Mouse (Mus musculus) testis, adult 2 months (tissue): Measurements from ENCODE around the gene Pla2g3. TPM values are rescaled to one million over a fixed set of nuclear protein-coding genes. Genes with fewer than 3 reads are reported as not detected.

Source experiments
- H3K27ac ChIP-seq: fragments of 200-500 bp; 2 replicates; pipeline ENCODE4 v1.5.1; 2012; ENCODE audit warnings: low read depth, low read length; ENCODE audit not compliant: control insufficient read depth, insufficient read depth
- H3K27me3 ChIP-seq: fragments of 200-500 bp; 2 replicates; pipeline ENCODE4 v1.6.1; 2012; ENCODE audit warnings: mild to moderate bottlenecking, low read length, moderate library complexity; ENCODE audit not compliant: control insufficient read depth, insufficient read depth
- H3K36me3 ChIP-seq: fragments of 200-500 bp; 2 replicates; pipeline ENCODE4 v1.6.1; 2012; ENCODE audit warnings: mild to moderate bottlenecking, low read length; ENCODE audit not compliant: control insufficient read depth, insufficient read depth
- H3K4me1 ChIP-seq: fragments of 200-500 bp; 2 replicates; pipeline ENCODE4 v1.6.1; 2012; ENCODE audit warnings: low read length; ENCODE audit not compliant: control insufficient read depth, insufficient read depth
- H3K4me3 ChIP-seq: fragments of 200-500 bp; 2 replicates; pipeline ENCODE4 v1.5.1; 2012; ENCODE audit warnings: low read depth, mild to moderate bottlenecking, low read length, moderate library complexity, mixed read lengths; ENCODE audit not compliant: control insufficient read depth
- CTCF ChIP-seq: fragments of 200-500 bp; IDR thresholded peaks from 2 replicates; pipeline ENCODE4 v1.5.1; 2012; ENCODE audit warnings: low read depth, mild to moderate bottlenecking, inconsistent platforms, low read length, moderate library complexity; ENCODE audit not compliant: control insufficient read depth, insufficient read depth, insufficient replicate concordance
- POLR2A ChIP-seq: fragments of 200-500 bp; IDR thresholded peaks from 2 replicates; pipeline ENCODE4 v1.6.1; 2012; ENCODE audit warnings: low read depth, mild to moderate bottlenecking, inconsistent platforms, low read length, moderate library complexity; ENCODE audit not compliant: control insufficient read depth
- polyA plus RNA-seq: library from polyadenylated mRNA; depleted of rRNA; stranded (reverse); fragments of >200 nt; gene quantifications from 2 replicates; pipeline ENCODE4 v1.2.3, GENCODE M21; 2012

Pla2g3 gene
- polyA plus RNA-seq, 1 experiment: 2.8 TPM

- peaks cover 9% of the 10 kb centered on the region for H3K4me1 ChIP-seq
- peak overlapping the region; percentile 87 for H3K27ac ChIP-seq
- no peaks in the 10 kb centered on the region for H3K36me3 ChIP-seq
- no peak for TF ChIP-seq POLR2A
- TF ChIP-seq CTCF: no peak
- H3K4me3 ChIP-seq: peak overlapping the region; percentile 97
- no peaks in the 10 kb centered on the region for H3K27me3 ChIP-seq
These were observed 35.3 kb upstream of the Pla2g3 start for GRCm38 (mm10) chr11:3452769-3453168.

GRCm38 (mm10) chr11:3453467-3453866 is 34.6 kb upstream of the Pla2g3 start:
- no peak for TF ChIP-seq POLR2A
- no peak for TF ChIP-seq CTCF
- no peak overlapping the region for H3K27ac ChIP-seq
- no peaks in the 10 kb centered on the region for H3K27me3 ChIP-seq
- peak overlapping the region; percentile 23 for H3K4me3 ChIP-seq
- H3K36me3 ChIP-seq: no peaks in the 10 kb centered on the region
- peaks cover 10% of the 10 kb centered on the region for H3K4me1 ChIP-seq

GRCm38 (mm10) chr11:3454506-3454905 is 33.6 kb upstream of the Pla2g3 start:
- TF ChIP-seq CTCF: no peak
- no peak for TF ChIP-seq POLR2A
- Histone ChIP-seq H3K4me1 (peaks cover 16% of the 10 kb centered on the region), H3K4me3 (no peak overlapping the region), H3K27me3 (no peaks in the 10 kb centered on the region), H3K36me3 (no peaks in the 10 kb centered on the region), H3K27ac (no peak overlapping the region)

GRCm38 (mm10) chr11:3456354-3456753 is 31.7 kb upstream of the Pla2g3 start:
- H3K27me3 ChIP-seq: no peaks in the 10 kb centered on the region

GRCm38 (mm10) chr11:3458428-3459104 is 29.5 kb upstream of the Pla2g3 start:
- H3K27ac ChIP-seq: no peak overlapping the region
- no peaks in the 10 kb centered on the region for H3K36me3 ChIP-seq
- H3K27me3 ChIP-seq: no peaks in the 10 kb centered on the region
- no peak overlapping the region for H3K4me3 ChIP-seq
- peaks cover 11% of the 10 kb centered on the region for H3K4me1 ChIP-seq
- TF ChIP-seq POLR2A: no peak
- no peak for TF ChIP-seq CTCF

More at GRCm38 (mm10) chr11:3456354-3456753, 31.7 kb upstream of the Pla2g3 start:
- TF ChIP-seq POLR2A (no peak), CTCF (peak; percentile 55; the same call in 1 of the 2 replicates)
- Histone ChIP-seq H3K4me3 (no peak overlapping the region), H3K36me3 (no peaks in the 10 kb centered on the region), H3K27ac (no peak overlapping the region), H3K4me1 (peaks cover 16% of the 10 kb centered on the region)

- Histone ChIP-seq H3K4me1 (peaks cover 11% of the 10 kb centered on the region), H3K27me3 (no peaks in the 10 kb centered on the region), H3K36me3 (no peaks in the 10 kb centered on the region), H3K27ac (no peak overlapping the region), H3K4me3 (no peak overlapping the region)
- TF ChIP-seq CTCF (no peak), POLR2A (no peak)
These were observed 29.0 kb upstream of the Pla2g3 start for GRCm38 (mm10) chr11:3459105-3459468.

- H3K27me3 ChIP-seq: no peaks in the 10 kb centered on the region
- no peaks in the 10 kb centered on the region for H3K36me3 ChIP-seq
- H3K4me3 ChIP-seq: no peak overlapping the region
- TF ChIP-seq POLR2A (no peak), CTCF (no peak)
- peaks cover 7% of the 10 kb centered on the region for H3K4me1 ChIP-seq
- no peak overlapping the region for H3K27ac ChIP-seq
These were observed 25.2 kb upstream of the Pla2g3 start for GRCm38 (mm10) chr11:3462846-3463245.

GRCm38 (mm10) chr11:3471448-3471850 is 16.6 kb upstream of the Pla2g3 start:
- no peaks in the 10 kb centered on the region for H3K27me3 ChIP-seq
- H3K4me3 ChIP-seq: no peak overlapping the region
- H3K4me1 ChIP-seq: peaks cover 5% of the 10 kb centered on the region; the same call in 1 of the 2 replicates
- no peaks in the 10 kb centered on the region for H3K36me3 ChIP-seq
- no peak overlapping the region for H3K27ac ChIP-seq
- TF ChIP-seq POLR2A: no peak
- TF ChIP-seq CTCF: no peak
